Mouse (Mus musculus) E14TG2a.4 (cell line): ENCODE results near the gene Cst13.

ENCODE experiments used
- H3K27me3 ChIP-seq: 2 replicates; pipeline ENCODE4 v1.6.1; 2014; ENCODE audit warnings: low read length, control low read depth; ENCODE audit not compliant: insufficient read depth
- H3K36me3 ChIP-seq: 2 replicates; pipeline ENCODE4 v1.6.1; 2014; ENCODE audit warnings: low read length, control low read depth; ENCODE audit not compliant: insufficient read depth
- H3K4me1 ChIP-seq: replicated peaks from 2 replicates; pipeline ENCODE4 v1.6.1; 2014; ENCODE audit warnings: low read depth, low read length, control low read depth
- H3K4me3 ChIP-seq: replicated peaks from 2 replicates; pipeline ENCODE4 v1.5.1; 2014; ENCODE audit warnings: mild to moderate bottlenecking, low read length
- H3K9me3 ChIP-seq: 2 replicates; pipeline ENCODE4 v1.6.1; 2014; ENCODE audit warnings: low read length, control low read depth
- CTCF ChIP-seq: conservative IDR thresholded peaks from 2 replicates; pipeline ENCODE4 v1.5.1; 2014; ENCODE audit warnings: low read length
- NANOG ChIP-seq: IDR thresholded peaks from 2 replicates; pipeline ENCODE4 v1.6.1; 2014; ENCODE audit warnings: borderline replicate concordance, low read length, mixed read lengths
- POU5F1 ChIP-seq: IDR thresholded peaks from 2 replicates; pipeline ENCODE4 v1.6.1; 2014; ENCODE audit warnings: low read length, borderline replicate concordance

The Cst13 gene

GRCm38 (mm10) chr2:148879199-148879598, 59.3 kb downstream of the Cst13 start:
- H3K4me3 ChIP-seq, result no peak overlapping the region
- peaks cover 4% of the 10 kb centered on the region for H3K36me3 ChIP-seq
- H3K27me3 ChIP-seq, result no peaks in the 10 kb centered on the region
- peaks cover 45% of the 10 kb centered on the region for H3K4me1 ChIP-seq
- TF ChIP-seq NANOG (no peak), POU5F1 (no peak), CTCF (no peak)
- no peaks in the 10 kb centered on the region for H3K9me3 ChIP-seq
